Mouse (Mus musculus): Measurements from ENCODE around the gene Hspb8.
"Not testable (repeated sequence)": the region's sequence is repeated elsewhere in the genome, so short reads cannot be mapped to it uniquely, and the experiment has no call there.

The Hspb8 gene

GRCm38 (mm10) chr5:116432871-116433270 is 10.2 kb upstream of the Hspb8 start:
- DNase-seq (ENCODE audit: low spot score), result no peak

- DNase-seq (ENCODE audit: low spot score), result no peak
These were observed 4.0 kb upstream of the Hspb8 start for GRCm38 (mm10) chr5:116426701-116427100.

- not testable (repeated sequence) for DNase-seq (ENCODE audit: low spot score)
These were observed 3.0 kb upstream of the Hspb8 start for GRCm38 (mm10) chr5:116425709-116426108.

- no peak for DNase-seq (ENCODE audit: low spot score)
These were observed 2.6 kb upstream of the Hspb8 start for GRCm38 (mm10) chr5:116425273-116425672.

- DNase-seq (ENCODE audit: low spot score), result no peak
These were observed 1.1 kb upstream of the Hspb8 start for GRCm38 (mm10) chr5:116423746-116424145.

- no peak for DNase-seq (ENCODE audit: low spot score)
These were observed 728 bp downstream of the Hspb8 start for GRCm38 (mm10) chr5:116421791-116422481.

- peak; percentile 55 for DNase-seq (ENCODE audit: low spot score)
These were observed 1.9 kb downstream of the Hspb8 start for GRCm38 (mm10) chr5:116420759-116421225.

GRCm38 (mm10) chr5:116420213-116420612 is 2.5 kb downstream of the Hspb8 start:
- no peak for DNase-seq (ENCODE audit: low spot score)

- no peak for DNase-seq (ENCODE audit: low spot score)
These were observed 3.2 kb downstream of the Hspb8 start for GRCm38 (mm10) chr5:116419322-116420045.

GRCm38 (mm10) chr5:116416208-116416607 is 6.5 kb downstream of the Hspb8 start:
- no peak for DNase-seq (ENCODE audit: low spot score)

GRCm38 (mm10) chr5:116409689-116410590 is 12.7 kb downstream of the Hspb8 start:
- DNase-seq (ENCODE audit: low spot score), result no peak

GRCm38 (mm10) chr5:116408965-116409364 is 13.7 kb downstream of the Hspb8 start:
- no peak for DNase-seq (ENCODE audit: low spot score)

- no peak for DNase-seq (ENCODE audit: low spot score)
These were observed 14.7 kb downstream of the Hspb8 start for GRCm38 (mm10) chr5:116407936-116408335.

GRCm38 (mm10) chr5:116407321-116407720 is 15.3 kb downstream of the Hspb8 start:
- no peak for DNase-seq (ENCODE audit: low spot score)

- no peak for DNase-seq (ENCODE audit: low spot score)
These were observed 16.2 kb downstream of the Hspb8 start for GRCm38 (mm10) chr5:116406507-116406906.

GRCm38 (mm10) chr5:116405934-116406333 is 16.7 kb downstream of the Hspb8 start:
- DNase-seq (ENCODE audit: low spot score), result no peak

- DNase-seq (ENCODE audit: low spot score), result no peak
These were observed 18.6 kb downstream of the Hspb8 start for GRCm38 (mm10) chr5:116404063-116404462.

GRCm38 (mm10) chr5:116400801-116401200 is 21.9 kb downstream of the Hspb8 start:
- DNase-seq (ENCODE audit: low spot score), result no peak

- no peak for DNase-seq (ENCODE audit: low spot score)
These were observed 22.5 kb downstream of the Hspb8 start for GRCm38 (mm10) chr5:116400042-116400730.

- DNase-seq (ENCODE audit: low spot score), result no peak
These were observed 26.6 kb downstream of the Hspb8 start for GRCm38 (mm10) chr5:116396104-116396503.

- peak; percentile 26 for DNase-seq (ENCODE audit: low spot score)
These were observed 30.1 kb downstream of the Hspb8 start for GRCm38 (mm10) chr5:116392603-116393002.
